Mouse (Mus musculus) stomach, postnatal 0 days (tissue): ENCODE results near the gene Zfp704. TPM values are rescaled to one million over a fixed set of nuclear protein-coding genes. Genes with fewer than 3 reads are reported as not detected.
A peak's percentile ranks its signal among the peaks of the same experiment; 100 is the strongest.

Experiments
- ATAC-seq: fragments of 200-750 bp; cut with Nextera tagmentation; 2 replicates; pipeline ENCODE4 v1.8.0; 2017; ENCODE audit not compliant: low FRiP score, low TSS enrichment
- DNase-seq: peaks from one replicate; pipeline ENCODE4 v3.0.0-alpha.2; 2016; ENCODE audit warnings: low spot score
- H3K27ac ChIP-seq: fragments of 300-500 bp; sonication (generic); replicated peaks from 2 replicates; pipeline ENCODE4 v1.5.1; 2014; ENCODE audit warnings: mild to moderate bottlenecking, control low read depth
- H3K27me3 ChIP-seq: fragments of 300-500 bp; sonication (generic); 2 replicates; pipeline ENCODE4 v1.6.1; 2014; ENCODE audit warnings: low read length; ENCODE audit not compliant: control insufficient read depth, insufficient read depth
- H3K36me3 ChIP-seq: fragments of 300-500 bp; sonication (generic); 2 replicates; pipeline ENCODE4 v1.6.1; 2014; ENCODE audit warnings: low read length, mixed read lengths; ENCODE audit not compliant: control insufficient read depth, insufficient read depth
- H3K4me1 ChIP-seq: fragments of 300-500 bp; sonication (generic); replicated peaks from 2 replicates; pipeline ENCODE4 v1.6.1; 2014; ENCODE audit warnings: antibody characterized with exemption; ENCODE audit not compliant: control insufficient read depth, insufficient read depth
- H3K4me2 ChIP-seq: fragments of 300-500 bp; sonication (generic); replicated peaks from 2 replicates; pipeline ENCODE4 v1.6.1; 2014; ENCODE audit warnings: low read depth, mild to moderate bottlenecking, control low read depth, moderate library complexity
- H3K4me3 ChIP-seq: fragments of 300-500 bp; sonication (generic); 2 replicates; pipeline ENCODE4 v1.5.1; 2014; ENCODE audit warnings: low read depth, low read length, control low read depth
- H3K9ac ChIP-seq: fragments of 300-500 bp; sonication (generic); 2 replicates; pipeline ENCODE4 v1.6.1; 2014; ENCODE audit warnings: mild to moderate bottlenecking, low read length, control low read depth, mixed read lengths
- H3K9me3 ChIP-seq: fragments of 300-500 bp; sonication (generic); 2 replicates; pipeline ENCODE4 v1.6.1; 2016; ENCODE audit warnings: low read length; ENCODE audit not compliant: control insufficient read depth
- CTCF ChIP-seq: IDR thresholded peaks from 2 replicates; pipeline ENCODE4 v1.5.1; 2016; ENCODE audit warnings: antibody characterized with exemption, low read depth, mild to moderate bottlenecking, moderate library complexity
- EP300 ChIP-seq: optimal IDR thresholded peaks from 2 replicates; pipeline ENCODE3; 2016; ENCODE audit warnings: antibody characterized with exemption
- whole genome bisulfite sequencing: fragments of 180-500 bp; shearing (Covaris S2); extraction: QIAGEN DNeasy Blood & Tissue Kit; methylation state at CpG from one replicate; pipeline ENCODE4 v1.1.7; 2014; 5-methylcytosine and 5-hydroxymethylcytosine counted together
- polyA plus RNA-seq: library from polyadenylated mRNA; unstranded; fragments of >200 nt; fragmentation: Nextera tagmentation; extraction: Ambion mirVana; gene quantifications from 2 replicates; pipeline ENCODE4 v1.2.1, GENCODE M21; 2015

Gene Zfp704
- polyA plus RNA-seq, 1 experiment from 2014 or later: 3.4 TPM

GRCm38 (mm10) chr3:9407119-9407546 lies 202.8 kb downstream of the Zfp704 start:
- Histone ChIP-seq H3K4me1 (no peaks in the 10 kb centered on the region), H3K9me3 (no peaks in the 10 kb centered on the region), H3K27me3 (no peaks in the 10 kb centered on the region), H3K36me3 (no peaks in the 10 kb centered on the region), H3K9ac (no peak overlapping the region), H3K27ac (0 out of 2 replicates have a peak overlapping the region, but pooled peaks have one; percentile 24), H3K4me2 (no peak overlapping the region), H3K4me3 (no peak overlapping the region)
- TF ChIP-seq CTCF (no peak), EP300 (no peak)
- DNase-seq (no peak), ATAC-seq (no peak)
- WGBS: 35% methylated on average over 9 of the region's 9 CpGs

GRCm38 (mm10) chr3:9405341-9405740 lies 204.5 kb downstream of the Zfp704 start:
- WGBS: 67% methylated on average over 9 of the region's 9 CpGs
- DNase-seq: no peak

GRCm38 (mm10) chr3:9403255-9404050 lies 206.4 kb downstream of the Zfp704 start:
- Histone ChIP-seq H3K27me3 (no peaks in the 10 kb centered on the region), H3K9ac (no peak overlapping the region), H3K36me3 (no peaks in the 10 kb centered on the region), H3K4me3 (no peak overlapping the region), H3K9me3 (no peaks in the 10 kb centered on the region), H3K27ac (no peak overlapping the region), H3K4me2 (no peak overlapping the region), H3K4me1 (peaks cover 3% of the 10 kb centered on the region; the same call in 1 of the 2 replicates)
- WGBS: 71% methylated on average over 5 of the region's 5 CpGs
- DNase-seq (no peak), ATAC-seq (no peak)
- TF ChIP-seq CTCF (no peak), EP300 (no peak)

More at GRCm38 (mm10) chr3:9405341-9405740, 204.5 kb downstream of the Zfp704 start:
- Histone ChIP-seq H3K36me3 (no peaks in the 10 kb centered on the region), H3K27ac (no peak overlapping the region), H3K4me1 (peaks cover 3% of the 10 kb centered on the region; the same call in 1 of the 2 replicates), H3K9ac (no peak overlapping the region), H3K27me3 (no peaks in the 10 kb centered on the region), H3K4me2 (no peak overlapping the region), H3K9me3 (no peaks in the 10 kb centered on the region), H3K4me3 (no peak overlapping the region)
- no peak for ATAC-seq
- TF ChIP-seq EP300 (no peak), CTCF (no peak)

DNA sequence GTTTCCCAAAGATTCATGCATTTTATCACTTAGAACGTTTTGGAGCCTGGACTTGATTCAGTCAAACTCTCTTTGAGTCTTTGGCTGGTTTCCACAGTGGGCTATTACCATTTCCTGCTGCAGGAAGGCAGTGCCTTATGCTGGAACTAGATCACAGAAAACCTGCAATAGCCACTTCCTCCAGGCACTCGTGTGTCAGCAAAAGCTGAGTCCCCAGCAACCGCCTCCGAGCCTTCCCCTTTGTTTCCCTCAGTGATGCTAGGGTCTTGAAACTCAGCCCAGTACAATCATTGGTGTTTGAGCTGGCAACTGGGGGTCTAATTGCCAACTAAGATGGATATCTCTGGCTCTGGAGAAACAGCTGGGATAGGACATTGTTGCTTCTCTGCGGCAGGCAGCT lies 207.0 kb downstream of the Zfp704 start:
- no peak for DNase-seq
- 38% methylated on average over 5 of the region's 5 CpGs for WGBS

DNA sequence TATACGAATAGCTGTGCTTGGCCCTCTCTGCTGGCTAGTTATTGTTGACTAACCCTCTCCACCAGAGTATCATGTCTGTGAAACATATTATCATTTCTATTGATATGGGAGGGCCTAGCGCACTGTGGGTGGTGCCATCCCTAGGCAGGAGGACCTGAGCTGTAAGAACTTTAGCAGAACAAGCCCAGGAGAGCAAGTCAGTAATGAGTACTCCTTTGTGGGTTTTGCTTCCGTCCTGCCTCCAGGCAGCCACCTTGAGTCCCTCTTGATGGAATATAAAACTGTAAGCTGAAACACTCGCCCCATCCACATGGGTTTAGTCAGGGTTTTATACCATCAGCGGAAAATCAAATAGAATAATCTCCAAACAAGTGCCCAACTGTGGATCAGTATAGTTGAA lies 207.5 kb downstream of the Zfp704 start:
- Histone ChIP-seq H3K4me3 (no peak overlapping the region), H3K9ac (no peak overlapping the region), H3K27ac (no peak overlapping the region), H3K4me1 (peaks cover 3% of the 10 kb centered on the region; the same call in 1 of the 2 replicates), H3K27me3 (no peaks in the 10 kb centered on the region), H3K9me3 (no peaks in the 10 kb centered on the region), H3K4me2 (no peak overlapping the region), H3K36me3 (no peaks in the 10 kb centered on the region)
- ATAC-seq (no peak), DNase-seq (no peak)
- TF ChIP-seq EP300: no peak
- no peak for TF ChIP-seq CTCF
- WGBS: 83% methylated on average over 5 of the region's 5 CpGs

More for the DNA sequence above, 207.0 kb downstream of the Zfp704 start:
- Histone ChIP-seq H3K27me3 (no peaks in the 10 kb centered on the region), H3K4me1 (peaks cover 3% of the 10 kb centered on the region; the same call in 1 of the 2 replicates), H3K9me3 (no peaks in the 10 kb centered on the region), H3K36me3 (no peaks in the 10 kb centered on the region), H3K27ac (no peak overlapping the region), H3K9ac (no peak overlapping the region), H3K4me2 (no peak overlapping the region), H3K4me3 (no peak overlapping the region)
- no peak for TF ChIP-seq CTCF
- TF ChIP-seq EP300: no peak
- no peak for ATAC-seq

DNA sequence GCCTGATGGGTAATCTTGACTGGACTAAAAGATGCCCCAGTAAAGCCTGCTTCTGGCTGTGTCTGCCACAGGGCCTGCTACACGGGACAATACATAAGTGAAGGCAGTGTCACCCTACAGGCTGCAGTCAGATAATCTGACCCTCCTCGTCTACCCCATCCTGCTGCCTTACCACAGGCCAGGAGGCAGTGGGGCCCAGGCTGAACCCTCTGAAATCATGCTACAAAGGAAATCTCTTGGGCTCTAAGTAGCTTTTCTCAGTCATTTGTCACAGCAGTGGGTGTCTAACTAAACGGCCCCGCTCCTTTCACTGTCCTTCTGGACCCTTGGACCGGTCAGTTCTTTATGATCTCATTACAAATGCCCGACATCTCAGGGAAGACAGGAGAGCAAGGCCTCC lies 208.2 kb downstream of the Zfp704 start:
- Histone ChIP-seq H3K27ac (no peak overlapping the region), H3K4me3 (no peak overlapping the region), H3K4me1 (peaks cover 3% of the 10 kb centered on the region; the same call in 1 of the 2 replicates), H3K9me3 (no peaks in the 10 kb centered on the region), H3K36me3 (no peaks in the 10 kb centered on the region), H3K4me2 (no peak overlapping the region), H3K27me3 (no peaks in the 10 kb centered on the region), H3K9ac (no peak overlapping the region)
- WGBS: 73% methylated on average over 6 of the region's 6 CpGs
- no peak for ATAC-seq
- TF ChIP-seq CTCF (no peak), EP300 (no peak)
- no peak for DNase-seq
